Mouse (Mus musculus) c-Kit-negative CD71-positive TER-119-positive erythroid progenitor cells, embryonic 14.5 days (primary cell): ENCODE measurements around the gene Tbl3.

Experiments used
- DNase-seq: peaks from one replicate; pipeline ENCODE4 v3.0.0-alpha.2; 2013; ENCODE audit warnings: low read depth, low spot score

Tbl3 gene

GRCm38 (mm10) chr17:24653967-24654710, 53.3 kb downstream of the Tbl3 start:
- DNase-seq: no peak

- no peak for DNase-seq
Measured at GRCm38 (mm10) chr17:24651835-24652234, 55.6 kb downstream of the Tbl3 start.

- DNase-seq: no peak
Measured at GRCm38 (mm10) chr17:24650766-24651165, 56.7 kb downstream of the Tbl3 start.

GRCm38 (mm10) chr17:24650070-24650616, 57.3 kb downstream of the Tbl3 start, which contains the start of gene Slc9a3r2:
TSS of gene Slc9a3r2 (minus strand) at chr17:24650327.
- no peak for DNase-seq

- DNase-seq: no peak
Measured at GRCm38 (mm10) chr17:24649581-24650069, 57.8 kb downstream of the Tbl3 start.

- no peak for DNase-seq
Measured at GRCm38 (mm10) chr17:24648731-24649377, 58.6 kb downstream of the Tbl3 start.
